Mouse (Mus musculus): Measurements from ENCODE around the gene Shc2. TPM values are rescaled to one million over a fixed set of nuclear protein-coding genes. Genes with fewer than 3 reads are reported as not detected.
A peak's percentile ranks its signal among the peaks of the same experiment; 100 is the strongest.

Gene Shc2
- polyA plus RNA-seq, 1 experiment from 2014 or later = 2.1 TPM

DNA sequence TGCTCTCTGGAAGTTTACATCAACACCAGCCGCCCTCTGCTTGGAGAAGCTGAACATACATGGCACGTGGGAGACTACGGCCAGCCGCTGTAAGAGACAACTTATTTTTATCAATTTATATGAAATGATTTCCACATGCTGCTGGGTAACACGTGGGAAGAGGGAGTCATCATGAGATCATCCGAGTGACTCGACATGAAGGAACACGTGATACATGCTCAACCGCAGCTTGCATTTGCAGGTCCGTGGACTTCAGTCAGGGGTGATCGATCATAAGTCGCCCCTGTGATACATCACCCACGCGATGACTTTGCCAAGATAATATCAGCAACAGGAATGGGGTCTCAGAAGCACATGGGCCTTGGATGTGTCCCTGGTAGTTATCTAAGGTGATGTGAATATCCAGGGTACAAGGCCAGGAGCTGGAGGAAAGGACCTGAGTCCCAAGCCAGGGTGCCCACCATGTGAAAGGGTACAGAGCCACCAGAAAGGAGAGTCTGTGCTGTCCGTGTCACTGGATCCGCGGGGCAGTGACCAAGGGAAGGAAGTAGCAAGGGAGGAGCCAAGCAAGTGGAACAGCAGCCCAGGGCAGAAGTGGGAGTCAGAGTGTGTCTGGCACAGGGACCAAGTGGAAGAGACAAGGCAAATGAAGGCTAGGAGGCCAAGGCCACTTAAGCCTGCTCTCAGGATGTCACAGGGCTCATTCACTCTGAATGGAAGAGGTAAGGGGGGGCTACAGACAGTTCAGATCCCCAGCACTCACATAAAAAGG is 4.5 kb downstream of the Shc2 start:
- H3K9me3 ChIP-seq (ENCODE audit: control insufficient read depth, low read length) = no peaks in the 10 kb centered on the region
- H3K9ac ChIP-seq (ENCODE audit: low read depth, low read length) = no peak overlapping the region
- 73% methylated on average over 17 of the region's 17 CpGs for WGBS
- H3K27me3 ChIP-seq (replicated peaks; ENCODE audit: control insufficient read depth, insufficient read depth, low read length) = peaks cover 29% of the 10 kb centered on the region
- 0 out of 2 replicates have a peak, but pooled peaks cover 3% of the 10 kb centered on the region for H3K4me1 ChIP-seq (replicated peaks; ENCODE audit: control insufficient read depth, insufficient read depth, low read length)
- ATAC-seq (replicated peaks; ENCODE audit: low FRiP score) (no peak), DNase-seq (ENCODE audit: low spot score) (no peak)
- H3K4me2 ChIP-seq = no peak overlapping the region
- no peaks in the 10 kb centered on the region for H3K36me3 ChIP-seq (ENCODE audit: control insufficient read depth, insufficient read depth, low read length)
- no peak overlapping the region for H3K27ac ChIP-seq (ENCODE audit: low read depth, low read length)
- no peak overlapping the region for H3K4me3 ChIP-seq (ENCODE audit: low read depth, low read length)

DNA sequence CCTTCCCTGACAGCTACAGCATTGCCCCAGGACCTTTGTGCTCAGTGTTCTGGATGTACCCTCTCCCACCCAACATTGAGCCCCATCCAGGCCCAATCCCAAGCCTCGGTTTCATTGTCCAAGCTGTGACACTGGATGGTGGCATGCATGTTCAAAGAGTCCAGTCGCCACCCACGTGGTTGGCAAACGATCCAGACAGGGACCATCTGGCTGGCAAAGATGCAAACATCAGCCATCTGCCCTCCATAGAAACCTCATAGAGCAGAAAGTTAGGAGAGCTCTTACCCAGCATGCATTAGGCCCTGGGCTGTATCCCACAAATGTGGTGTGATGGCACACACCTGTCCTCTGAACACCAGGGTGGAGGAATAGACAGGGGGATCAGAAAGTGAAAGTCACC is 6.3 kb downstream of the Shc2 start:
- no peaks in the 10 kb centered on the region for H3K4me1 ChIP-seq (replicated peaks; ENCODE audit: control insufficient read depth, insufficient read depth, low read length)
- peaks cover 11% of the 10 kb centered on the region for H3K27me3 ChIP-seq (replicated peaks; ENCODE audit: control insufficient read depth, insufficient read depth, low read length)
- no peak overlapping the region for H3K4me3 ChIP-seq (ENCODE audit: low read depth, low read length)
- no peaks in the 10 kb centered on the region for H3K9me3 ChIP-seq (ENCODE audit: control insufficient read depth, low read length)
- ATAC-seq (replicated peaks; ENCODE audit: low FRiP score) (no peak), DNase-seq (ENCODE audit: low spot score) (no peak)
- WGBS = 82% methylated on average over 4 of the region's 4 CpGs
- no peak overlapping the region for H3K27ac ChIP-seq (ENCODE audit: low read depth, low read length)
- no peak overlapping the region for H3K9ac ChIP-seq (ENCODE audit: low read depth, low read length)
- no peaks in the 10 kb centered on the region for H3K36me3 ChIP-seq (ENCODE audit: control insufficient read depth, insufficient read depth, low read length)
- H3K4me2 ChIP-seq = no peak overlapping the region

DNA sequence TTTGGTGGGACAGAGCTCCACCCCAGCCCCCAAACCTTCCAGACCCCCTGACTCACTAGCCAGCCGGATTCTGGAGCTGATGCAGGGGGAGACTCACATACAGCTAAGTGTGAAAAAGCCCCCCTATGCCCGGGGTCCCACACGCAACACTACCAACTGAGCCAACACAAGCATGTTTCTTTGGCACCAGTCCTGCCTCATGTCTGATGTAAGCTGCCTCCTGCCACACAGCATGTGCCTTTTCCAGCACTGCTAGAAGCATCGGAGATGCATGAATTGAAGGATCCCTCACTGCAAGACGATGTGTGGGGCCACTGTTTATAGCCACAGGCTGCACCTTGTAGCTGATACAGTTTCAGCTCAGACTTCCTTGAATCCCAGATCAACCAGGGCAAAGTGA is 9.3 kb downstream of the Shc2 start:
- Histone ChIP-seq H3K27me3 (replicated peaks; ENCODE audit: control insufficient read depth, insufficient read depth, low read length) (no peaks in the 10 kb centered on the region), H3K4me1 (replicated peaks; ENCODE audit: control insufficient read depth, insufficient read depth, low read length) (no peaks in the 10 kb centered on the region), H3K36me3 (ENCODE audit: control insufficient read depth, insufficient read depth, low read length) (no peaks in the 10 kb centered on the region), H3K4me2 (no peak overlapping the region), H3K9me3 (ENCODE audit: control insufficient read depth, low read length) (no peaks in the 10 kb centered on the region), H3K27ac (ENCODE audit: low read depth, low read length) (no peak overlapping the region), H3K9ac (ENCODE audit: low read depth, low read length) (no peak overlapping the region), H3K4me3 (ENCODE audit: low read depth, low read length) (no peak overlapping the region)
- no peak for DNase-seq (ENCODE audit: low spot score)
- 81% methylated on average over 5 of the region's 5 CpGs for WGBS
- no peak for ATAC-seq (replicated peaks; ENCODE audit: low FRiP score)

DNA sequence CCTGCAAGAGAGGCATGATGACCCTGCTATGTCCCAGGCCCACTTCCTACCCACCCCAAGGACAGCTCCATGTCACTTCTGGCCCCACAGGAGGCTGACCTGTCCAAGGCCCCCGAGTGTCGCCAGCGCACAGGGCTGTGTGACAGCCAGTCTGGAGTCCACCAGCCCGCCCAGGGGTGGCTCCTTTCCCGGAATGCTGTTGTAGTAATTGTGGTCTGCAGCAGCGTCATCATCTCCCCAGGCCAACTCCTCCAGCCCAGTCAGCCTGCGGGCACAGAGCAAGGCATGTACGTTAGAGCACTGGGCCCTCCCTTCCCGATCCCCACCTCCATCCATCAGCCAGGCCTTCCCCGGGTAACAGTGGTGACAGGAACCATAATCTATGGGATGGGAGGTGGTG is 11.6 kb downstream of the Shc2 start:
- no peak for ATAC-seq (replicated peaks; ENCODE audit: low FRiP score)
- H3K36me3 ChIP-seq (ENCODE audit: control insufficient read depth, insufficient read depth, low read length) = no peaks in the 10 kb centered on the region
- no peak overlapping the region for H3K4me2 ChIP-seq
- H3K4me1 ChIP-seq (replicated peaks; ENCODE audit: control insufficient read depth, insufficient read depth, low read length) = no peaks in the 10 kb centered on the region
- no peak overlapping the region for H3K27ac ChIP-seq (ENCODE audit: low read depth, low read length)
- no peak overlapping the region for H3K4me3 ChIP-seq (ENCODE audit: low read depth, low read length)
- H3K9ac ChIP-seq (ENCODE audit: low read depth, low read length) = no peak overlapping the region
- no peak for DNase-seq (ENCODE audit: low spot score)
- 79% methylated on average over 10 of the region's 10 CpGs for WGBS
- H3K27me3 ChIP-seq (replicated peaks; ENCODE audit: control insufficient read depth, insufficient read depth, low read length) = no peaks in the 10 kb centered on the region
- no peaks in the 10 kb centered on the region for H3K9me3 ChIP-seq (ENCODE audit: control insufficient read depth, low read length)

DNA sequence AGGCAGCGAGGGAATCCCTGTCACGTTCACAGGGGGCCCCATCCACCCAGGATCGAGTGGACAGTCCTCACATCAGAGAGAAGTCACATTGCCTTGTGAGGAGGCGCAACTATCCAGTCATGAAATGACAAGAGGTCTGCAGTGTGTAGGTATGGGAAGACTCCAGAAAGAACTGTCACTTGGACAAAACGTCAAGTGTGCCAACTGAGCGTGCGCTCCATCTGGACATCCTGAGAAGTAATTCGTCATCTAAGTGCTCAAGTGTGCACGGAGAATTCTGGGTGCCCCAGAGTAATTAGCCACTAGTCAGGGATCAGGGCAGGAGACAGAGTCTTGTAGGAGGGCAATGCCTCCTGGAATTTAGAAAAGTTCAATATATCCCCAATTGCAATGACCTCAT is 12.3 kb downstream of the Shc2 start:
- no peaks in the 10 kb centered on the region for H3K9me3 ChIP-seq (ENCODE audit: control insufficient read depth, low read length)
- H3K27ac ChIP-seq (ENCODE audit: low read depth, low read length) = no peak overlapping the region
- H3K4me2 ChIP-seq = no peak overlapping the region
- DNase-seq (ENCODE audit: low spot score) (no peak), ATAC-seq (replicated peaks; ENCODE audit: low FRiP score) (no peak)
- no peak overlapping the region for H3K9ac ChIP-seq (ENCODE audit: low read depth, low read length)
- WGBS = 75% methylated on average over 9 of the region's 9 CpGs
- no peaks in the 10 kb centered on the region for H3K4me1 ChIP-seq (replicated peaks; ENCODE audit: control insufficient read depth, insufficient read depth, low read length)
- H3K27me3 ChIP-seq (replicated peaks; ENCODE audit: control insufficient read depth, insufficient read depth, low read length) = no peaks in the 10 kb centered on the region
- H3K4me3 ChIP-seq (ENCODE audit: low read depth, low read length) = no peak overlapping the region
- H3K36me3 ChIP-seq (ENCODE audit: control insufficient read depth, insufficient read depth, low read length) = no peaks in the 10 kb centered on the region

DNA sequence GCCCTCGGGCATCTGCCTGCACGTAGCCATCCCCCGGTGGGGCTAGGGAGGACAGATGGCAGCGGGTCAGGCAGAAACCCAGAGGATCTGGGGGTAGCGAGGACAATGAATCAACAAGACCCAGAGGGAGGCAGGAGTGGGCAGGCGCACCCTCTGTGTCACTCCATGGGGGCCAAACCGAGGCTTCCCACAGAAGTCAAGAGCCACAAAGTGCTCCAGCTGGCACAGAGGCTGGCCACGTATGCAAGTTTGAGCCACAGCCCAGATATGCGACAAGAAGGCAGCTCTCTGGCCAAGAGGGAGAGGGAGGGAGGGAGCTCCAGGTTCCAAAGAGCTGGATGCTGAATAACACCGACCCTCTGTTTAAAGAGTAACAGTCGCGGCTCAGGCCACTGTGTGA is 13.8 kb downstream of the Shc2 start:
- Histone ChIP-seq H3K4me2 (no peak overlapping the region), H3K4me1 (replicated peaks; ENCODE audit: control insufficient read depth, insufficient read depth, low read length) (no peaks in the 10 kb centered on the region), H3K4me3 (ENCODE audit: low read depth, low read length) (no peak overlapping the region), H3K27me3 (replicated peaks; ENCODE audit: control insufficient read depth, insufficient read depth, low read length) (0 out of 2 replicates have a peak, but pooled peaks cover 3% of the 10 kb centered on the region), H3K27ac (ENCODE audit: low read depth, low read length) (no peak overlapping the region), H3K9me3 (ENCODE audit: control insufficient read depth, low read length) (no peaks in the 10 kb centered on the region), H3K9ac (ENCODE audit: low read depth, low read length) (no peak overlapping the region), H3K36me3 (ENCODE audit: control insufficient read depth, insufficient read depth, low read length) (no peaks in the 10 kb centered on the region)
- ATAC-seq (replicated peaks; ENCODE audit: low FRiP score) (no peak), DNase-seq (ENCODE audit: low spot score) (no peak)
- 76% methylated on average over 12 of the region's 12 CpGs for WGBS

DNA sequence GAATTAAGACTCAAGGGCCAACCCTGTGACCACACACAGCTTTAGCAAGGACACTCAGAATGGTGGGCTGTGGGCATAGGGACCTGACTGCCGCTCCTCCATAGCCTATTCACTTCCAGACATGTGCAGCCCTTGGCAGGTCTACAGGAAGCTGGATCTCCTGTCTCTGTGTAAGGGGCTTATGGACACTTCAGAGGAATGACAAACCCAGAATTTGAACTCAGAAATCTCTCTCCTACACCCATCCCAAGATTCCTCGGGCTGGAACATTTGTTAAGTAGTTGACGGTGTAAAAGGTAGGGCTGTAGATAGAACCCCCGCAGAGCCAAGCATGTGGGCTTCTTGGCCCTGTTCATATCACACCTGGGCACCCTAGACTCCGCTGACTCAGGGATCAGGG is 21.3 kb downstream of the Shc2 start:
- Histone ChIP-seq H3K4me3 (ENCODE audit: low read depth, low read length) (no peak overlapping the region), H3K9ac (ENCODE audit: low read depth, low read length) (no peak overlapping the region), H3K4me2 (no peak overlapping the region), H3K4me1 (replicated peaks; ENCODE audit: control insufficient read depth, insufficient read depth, low read length) (peaks cover 11% of the 10 kb centered on the region; the same call in 1 of the 2 replicates), H3K27ac (ENCODE audit: low read depth, low read length) (no peak overlapping the region), H3K9me3 (ENCODE audit: control insufficient read depth, low read length) (no peaks in the 10 kb centered on the region), H3K36me3 (ENCODE audit: control insufficient read depth, insufficient read depth, low read length) (no peaks in the 10 kb centered on the region), H3K27me3 (replicated peaks; ENCODE audit: control insufficient read depth, insufficient read depth, low read length) (peaks cover 30% of the 10 kb centered on the region)
- WGBS = 83% methylated on average over 5 of the region's 5 CpGs
- ATAC-seq (replicated peaks; ENCODE audit: low FRiP score) = no peak
- no peak for DNase-seq (ENCODE audit: low spot score)

DNA sequence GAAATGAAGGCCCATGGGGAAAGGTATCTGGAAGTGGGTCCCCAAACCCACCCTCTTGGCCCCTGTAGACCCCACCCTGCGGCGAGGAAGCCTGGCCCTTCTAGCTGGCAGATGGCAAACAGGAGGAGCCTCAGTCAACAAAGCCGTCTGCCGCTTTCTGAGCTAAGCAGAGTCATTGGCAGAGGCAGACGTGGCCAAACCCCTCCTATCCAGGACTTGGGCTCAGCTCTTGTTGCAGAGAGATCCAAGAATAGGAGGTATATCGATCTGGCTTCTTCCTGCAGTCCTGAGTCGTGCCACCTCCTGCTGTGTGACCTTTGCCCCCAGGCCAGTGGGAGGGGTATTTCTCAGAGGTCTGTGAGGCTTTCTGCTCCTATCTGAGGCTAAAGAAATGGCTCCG is 21.9 kb downstream of the Shc2 start:
- Histone ChIP-seq H3K9me3 (ENCODE audit: control insufficient read depth, low read length) (no peaks in the 10 kb centered on the region), H3K4me3 (ENCODE audit: low read depth, low read length) (no peak overlapping the region), H3K9ac (ENCODE audit: low read depth, low read length) (no peak overlapping the region), H3K4me1 (replicated peaks; ENCODE audit: control insufficient read depth, insufficient read depth, low read length) (peaks cover 11% of the 10 kb centered on the region; the same call in 1 of the 2 replicates), H3K27me3 (replicated peaks; ENCODE audit: control insufficient read depth, insufficient read depth, low read length) (peaks cover 35% of the 10 kb centered on the region), H3K27ac (ENCODE audit: low read depth, low read length) (no peak overlapping the region), H3K36me3 (ENCODE audit: control insufficient read depth, insufficient read depth, low read length) (no peaks in the 10 kb centered on the region), H3K4me2 (no peak overlapping the region)
- ATAC-seq (replicated peaks; ENCODE audit: low FRiP score) (no peak), DNase-seq (ENCODE audit: low spot score) (no peak)
- WGBS = 20% methylated on average over 8 of the region's 8 CpGs

DNA sequence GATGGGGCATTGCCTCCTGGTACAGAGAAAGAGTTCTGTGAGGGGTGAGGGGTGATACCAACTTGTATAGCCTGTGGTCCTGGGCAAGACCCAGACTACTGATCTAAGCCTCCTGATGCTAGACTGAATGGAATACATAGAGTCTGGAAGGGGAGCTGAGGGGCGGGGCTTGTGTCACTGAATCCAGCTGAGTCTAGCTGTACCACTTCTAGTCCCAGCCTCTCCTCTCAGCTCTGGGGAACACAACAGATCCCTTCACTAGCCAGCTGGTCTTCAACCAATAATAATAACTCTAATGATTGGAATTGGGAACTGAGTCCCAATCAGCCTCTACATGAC is 23.4 kb downstream of the Shc2 start:
- H3K4me3 ChIP-seq (ENCODE audit: low read depth, low read length) = peak overlapping the region; percentile 57
- WGBS = 75% methylated on average over 1 of the region's 1 CpGs
- ATAC-seq (replicated peaks; ENCODE audit: low FRiP score) = no peak; the same call in 1 of the 2 replicates

More for the DNA sequence above, 23.4 kb downstream of the Shc2 start:
- Histone ChIP-seq H3K36me3 (ENCODE audit: control insufficient read depth, insufficient read depth, low read length) (no peaks in the 10 kb centered on the region), H3K9ac (ENCODE audit: low read depth, low read length) (no peak overlapping the region), H3K4me1 (replicated peaks; ENCODE audit: control insufficient read depth, insufficient read depth, low read length) (peaks cover 11% of the 10 kb centered on the region; the same call in 1 of the 2 replicates), H3K27me3 (replicated peaks; ENCODE audit: control insufficient read depth, insufficient read depth, low read length) (peaks cover 37% of the 10 kb centered on the region), H3K4me2 (peak overlapping the region; percentile 94), H3K27ac (ENCODE audit: low read depth, low read length) (no peak overlapping the region), H3K9me3 (ENCODE audit: control insufficient read depth, low read length) (no peaks in the 10 kb centered on the region)
- DNase-seq (ENCODE audit: low spot score) = no peak
